Mouse (Mus musculus) brain, embryonic 14.5 days (tissue): Measurements from ENCODE around the gene Tead4. TPM values are rescaled to one million over a fixed set of nuclear protein-coding genes. Genes with fewer than 3 reads are reported as not detected.

Experiments
- DNase-seq: peaks from one replicate; pipeline ENCODE4 v3.0.0-alpha.2; 2011; ENCODE audit warnings: low read depth
- CTCF ChIP-seq: fragments of 200-500 bp; IDR thresholded peaks from 2 replicates; pipeline ENCODE4 v1.5.1; 2012; ENCODE audit warnings: inconsistent platforms, mild to moderate bottlenecking, moderate library complexity, borderline replicate concordance; ENCODE audit not compliant: insufficient read depth, insufficient read length; ENCODE audit errors: extremely low read depth
- POLR2A ChIP-seq: fragments of 200-500 bp; IDR thresholded peaks from 2 replicates; pipeline ENCODE4 v1.6.1; 2012; ENCODE audit warnings: mild to moderate bottlenecking, inconsistent platforms, borderline replicate concordance; ENCODE audit not compliant: poor library complexity, insufficient read depth, insufficient read length, severe bottlenecking; ENCODE audit errors: extremely low read depth
- polyA plus RNA-seq: library from polyadenylated mRNA; depleted of rRNA; stranded (reverse); fragments of >200 nt; gene quantifications from 2 replicates; pipeline ENCODE4 v1.2.3, GENCODE M21; 2012

The Tead4 gene
- polyA plus RNA-seq, 1 experiment: 0.81 TPM

- DNase-seq: no peak
- TF ChIP-seq POLR2A: no peak
- TF ChIP-seq CTCF: no peak
Observed at GRCm38 (mm10) chr6:128261486-128261885, 39.1 kb downstream of the Tead4 start.

GRCm38 (mm10) chr6:128259252-128259651, 41.4 kb downstream of the Tead4 start:
- no peak for DNase-seq
- TF ChIP-seq POLR2A (no peak), CTCF (no peak)

GRCm38 (mm10) chr6:128255941-128256340, 44.7 kb downstream of the Tead4 start:
- TF ChIP-seq CTCF: no peak
- no peak for TF ChIP-seq POLR2A
- DNase-seq: no peak

GRCm38 (mm10) chr6:128255292-128255691, 45.3 kb downstream of the Tead4 start:
- peak; percentile 20 for DNase-seq
- no peak for TF ChIP-seq POLR2A

GRCm38 (mm10) chr6:128254551-128254950, 46.1 kb downstream of the Tead4 start:
- peak; percentile 35 for DNase-seq
- TF ChIP-seq CTCF (no peak), POLR2A (no peak)

- no peak for DNase-seq
- TF ChIP-seq POLR2A (no peak), CTCF (no peak)
Observed at GRCm38 (mm10) chr6:128253111-128253510, 47.5 kb downstream of the Tead4 start.

GRCm38 (mm10) chr6:128250596-128250995, 50.0 kb downstream of the Tead4 start:
- DNase-seq: no peak
- no peak for TF ChIP-seq POLR2A
- no peak for TF ChIP-seq CTCF

GRCm38 (mm10) chr6:128237102-128237763, 63.4 kb downstream of the Tead4 start:
- TF ChIP-seq CTCF: no peak
- no peak for TF ChIP-seq POLR2A
- peak; percentile 69 for DNase-seq

- no peak for DNase-seq
Observed at GRCm38 (mm10) chr6:128236581-128236980, 64.0 kb downstream of the Tead4 start.

GRCm38 (mm10) chr6:128234206-128234605, 66.4 kb downstream of the Tead4 start:
- DNase-seq: peak; percentile 80
- peak; percentile 74; the same call in 1 of the 2 replicates for TF ChIP-seq CTCF
- TF ChIP-seq POLR2A: no peak

More at GRCm38 (mm10) chr6:128236581-128236980, 64.0 kb downstream of the Tead4 start:
- TF ChIP-seq POLR2A (no peak), CTCF (no peak)

- DNase-seq: no peak
- TF ChIP-seq CTCF: no peak
- TF ChIP-seq POLR2A: no peak
Observed at GRCm38 (mm10) chr6:128232216-128232615, 68.4 kb downstream of the Tead4 start.

- TF ChIP-seq POLR2A (no peak), CTCF (no peak)
- DNase-seq: peak; percentile 35
Observed at GRCm38 (mm10) chr6:128231741-128232140, 68.9 kb downstream of the Tead4 start.

- peak; percentile 55 for DNase-seq
Observed at GRCm38 (mm10) chr6:128227438-128228017, 73.1 kb downstream of the Tead4 start.

GRCm38 (mm10) chr6:128226941-128227340, 73.7 kb downstream of the Tead4 start:
- DNase-seq: no peak
- TF ChIP-seq POLR2A (no peak), CTCF (no peak)

More at GRCm38 (mm10) chr6:128227438-128228017, 73.1 kb downstream of the Tead4 start:
- TF ChIP-seq POLR2A (no peak), CTCF (peak; percentile 21; the same call in 1 of the 2 replicates)
